Mouse (Mus musculus) lung, adult 2 months (tissue): Measurements from ENCODE around the gene Fam213a.

Experiments used
- CTCF ChIP-seq: fragments of 200-500 bp; IDR thresholded peaks from 2 replicates; pipeline ENCODE4 v1.5.1; 2011; ENCODE audit warnings: mild to moderate bottlenecking, low read length, control low read depth; ENCODE audit not compliant: insufficient read depth
- POLR2A ChIP-seq: fragments of 200-500 bp; IDR thresholded peaks from 2 replicates; pipeline ENCODE4 v1.6.1; 2011; ENCODE audit warnings: low read depth, mild to moderate bottlenecking, control low read depth, low read length, borderline replicate concordance; ENCODE audit errors: extremely low read depth

DNA sequence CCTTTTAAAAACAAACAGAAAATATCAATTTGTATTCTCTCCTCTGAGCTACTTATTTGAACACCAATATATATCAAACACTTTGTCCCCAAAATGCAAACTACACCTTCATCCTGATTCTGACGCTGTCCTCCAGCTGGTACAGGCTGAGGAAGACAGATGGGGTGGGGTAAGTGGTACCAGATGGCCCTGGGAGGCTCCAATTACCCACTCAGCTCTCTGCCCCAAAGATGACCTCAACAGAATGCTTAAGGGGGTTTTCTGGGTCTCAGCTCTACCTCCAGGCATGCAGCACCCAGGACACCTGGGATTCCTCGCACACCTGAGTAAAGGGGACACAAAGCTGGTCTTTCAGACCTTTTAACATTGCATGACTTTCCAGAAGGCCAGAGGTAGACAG, 60.9 kb downstream of the Fam213a start:
- TF ChIP-seq CTCF (no peak), POLR2A (no peak)
